Mouse (Mus musculus): ENCODE results near the gene Iqck. TPM values are rescaled to one million over a fixed set of nuclear protein-coding genes. Genes with fewer than 3 reads are reported as not detected.

Iqck gene
- polyA plus RNA-seq (2012; rRNA removed): 0.31 and 0.71 TPM in 2 replicates

DNA sequence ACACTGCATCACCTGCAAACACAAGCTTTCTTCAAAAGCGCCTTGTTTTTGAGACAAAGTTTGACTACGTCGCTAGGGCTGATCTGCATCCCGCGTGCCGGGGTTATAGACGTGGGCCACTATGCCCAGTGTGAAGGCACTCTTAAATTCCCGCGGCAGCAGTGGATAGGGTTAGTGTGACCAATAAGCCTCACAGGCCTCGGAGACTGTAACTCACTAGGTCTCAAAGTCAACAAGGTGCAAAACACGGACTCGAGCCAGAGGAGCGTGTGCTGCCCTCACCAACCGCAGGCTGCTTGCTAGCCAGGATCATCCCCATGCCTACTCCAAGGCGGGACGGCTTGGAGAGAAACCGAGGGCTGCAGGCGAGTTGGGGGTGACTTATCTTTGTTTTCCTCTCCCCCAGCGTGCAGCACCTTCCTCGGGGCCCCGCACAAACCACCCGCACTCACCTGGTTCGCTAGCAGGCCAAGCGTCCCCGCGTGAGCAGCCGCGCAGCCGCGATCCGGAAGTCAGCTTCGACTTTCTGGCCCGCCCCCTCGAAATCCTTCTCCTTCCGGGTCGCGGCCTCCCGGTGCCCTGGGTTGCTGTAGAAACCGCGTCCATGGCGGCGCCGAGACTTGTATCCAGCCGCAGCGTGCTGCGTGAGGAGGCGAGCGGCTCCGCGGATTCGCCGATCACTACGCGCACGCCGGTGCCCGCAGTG lies at the start of gene Iqck:
Gene Iqck (plus strand): TSS at position 582 of the 706 bp plus-strand sequence.

DNA sequence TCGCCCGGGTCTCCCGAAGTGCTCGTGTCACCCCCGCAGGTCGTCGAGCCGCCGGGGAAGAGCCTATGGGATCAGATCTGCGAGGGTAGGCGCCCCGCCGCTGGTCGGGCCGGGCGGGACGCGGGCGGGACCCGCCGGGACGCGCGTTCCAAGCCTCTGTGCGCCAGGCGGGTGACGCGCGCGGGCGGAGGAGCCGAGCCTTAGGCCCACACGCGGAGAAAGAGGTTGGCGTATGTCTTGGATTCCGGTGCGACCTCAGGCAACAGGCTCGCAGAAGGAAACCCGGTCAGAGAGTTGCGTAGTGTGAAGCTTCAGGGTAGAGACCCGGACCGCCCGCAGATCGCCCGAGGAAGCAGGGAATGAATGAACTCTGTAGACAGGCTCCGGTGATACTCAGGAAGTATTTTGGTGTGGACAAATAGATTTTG lies 339 bp downstream of the Iqck start, which contains the start of gene Knop1:
Gene Knop1 (minus strand): TSS at position 378 of the 428 bp plus-strand sequence.

DNA sequence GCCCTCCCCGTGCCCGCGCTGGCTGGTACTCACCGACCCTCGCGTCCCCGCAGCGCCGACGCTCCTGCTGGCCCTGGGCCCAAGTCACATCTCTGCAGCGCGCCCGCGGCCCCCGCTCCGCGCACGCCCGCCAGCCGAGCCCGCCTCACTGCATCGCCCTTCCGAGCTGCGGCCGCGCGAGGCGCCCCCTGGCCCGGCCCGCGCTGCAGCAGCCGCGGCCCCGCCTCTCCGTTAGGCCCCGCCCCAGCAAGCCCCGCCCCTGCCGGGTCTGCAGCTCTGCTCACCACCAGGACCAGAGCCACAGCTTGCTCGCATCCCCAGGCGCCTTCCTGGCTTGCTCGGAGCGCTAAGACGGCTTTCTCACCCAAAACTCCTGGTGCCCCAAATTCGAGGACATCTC lies 139.5 kb downstream of the Iqck start, which contains the start of gene Gprc5b:
Gene Gprc5b (minus strand): TSS at position 205 of the 400 bp plus-strand sequence.

Other genes with a start within 250 kb of the Iqck start
- gene Gde1, start 150.0 kb upstream of the Iqck start, polyA plus RNA-seq (2012; rRNA removed): 291 and 410 TPM in 2 replicates
- 0.91 and 1.0 TPM in 2 replicates for gene Ccp110, start 143.2 kb upstream of the Iqck start, polyA plus RNA-seq (2012; rRNA removed)
- 30.1 and 32.1 TPM in 2 replicates for gene Vps35l, start 115.5 kb upstream of the Iqck start, polyA plus RNA-seq (2012; rRNA removed)
- 3.0 and 3.4 TPM in 2 replicates for gene Knop1, start 502 bp downstream of the Iqck start, polyA plus RNA-seq (2012; rRNA removed)
- gene Gprc5b, start 139.5 kb downstream of the Iqck start, polyA plus RNA-seq (2012; rRNA removed): 10.5 and 10.8 TPM in 2 replicates

Measured in colon, adult 2 months (tissue).